Mouse (Mus musculus): ENCODE results near the gene Psmc3ip.
A peak's percentile ranks its signal among the peaks of the same experiment; 100 is the strongest.

The Psmc3ip gene

GRCm38 (mm10) chr11:101079746-101080145, 15.5 kb downstream of the Psmc3ip start:
- peak; percentile 44 for DNase-seq (ENCODE audit: low spot score)

DNA sequence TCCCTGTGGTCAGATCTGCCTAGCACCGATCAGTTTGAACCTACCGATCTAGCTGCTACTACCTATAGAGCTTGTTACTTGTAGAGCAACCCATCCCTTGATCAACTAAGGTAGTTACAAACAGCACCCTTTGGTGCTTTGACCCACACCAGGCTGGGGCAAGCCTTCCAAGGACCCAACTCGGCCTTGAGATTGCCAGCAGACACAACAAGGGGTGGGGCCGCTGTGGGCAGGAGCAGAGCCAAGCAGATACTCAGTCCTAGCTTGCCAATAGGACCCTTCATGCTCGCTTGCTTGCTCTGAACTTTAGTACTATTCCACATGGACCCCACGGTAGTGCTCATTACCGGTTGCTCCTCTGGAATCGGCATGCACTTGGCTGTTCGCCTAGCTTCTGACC, 17.1 kb downstream of the Psmc3ip start, which contains the start of gene Hsd17b1:
Gene Hsd17b1 (plus strand): TSS at position 291 of the 400 bp plus-strand sequence.
- DNase-seq (ENCODE audit: low spot score): no peak

DNA sequence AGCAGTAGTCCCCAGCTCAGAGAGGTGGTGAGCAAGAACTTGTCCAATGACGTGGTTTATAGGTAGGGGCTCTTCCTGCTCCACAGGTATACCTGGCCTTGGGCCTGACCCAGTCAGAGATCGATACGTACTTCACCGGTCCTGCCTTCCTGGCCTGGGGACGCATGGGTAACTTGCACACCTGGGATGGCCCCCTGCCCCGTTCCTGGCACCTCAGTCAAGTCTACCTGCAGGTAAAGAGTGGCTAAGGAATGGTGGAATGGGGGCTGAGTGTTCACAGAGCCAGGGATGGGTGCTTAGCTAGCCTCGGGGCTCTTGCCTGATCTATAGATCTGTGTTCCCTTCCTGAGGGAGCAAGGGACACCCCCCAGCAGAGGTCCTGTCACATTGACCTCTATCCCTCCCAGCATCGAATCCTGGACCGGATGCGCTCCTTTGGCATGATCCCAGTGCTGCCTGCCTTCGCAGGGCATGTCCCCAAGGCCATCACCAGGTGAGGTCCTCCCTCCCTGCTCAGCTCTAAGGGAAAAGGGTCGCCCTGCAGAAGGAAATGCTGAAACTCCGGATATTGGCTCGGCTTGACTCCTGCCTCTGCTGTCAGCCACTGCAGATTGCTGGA, 23.3 kb downstream of the Psmc3ip start:
- DNase-seq (ENCODE audit: low spot score): no peak

GRCm38 (mm10) chr11:101070987-101071386, 24.2 kb downstream of the Psmc3ip start:
- no peak for DNase-seq (ENCODE audit: low spot score)

- no peak for DNase-seq (ENCODE audit: low spot score)
These were observed 25.1 kb downstream of the Psmc3ip start for GRCm38 (mm10) chr11:101070189-101070527.

- DNase-seq (ENCODE audit: low spot score): peak; percentile 88
These were observed 25.6 kb downstream of the Psmc3ip start, which contains the start of gene Naglu for GRCm38 (mm10) chr11:101069391-101070188. TSS of gene Naglu (plus strand) at chr11:101070012.

DNA sequence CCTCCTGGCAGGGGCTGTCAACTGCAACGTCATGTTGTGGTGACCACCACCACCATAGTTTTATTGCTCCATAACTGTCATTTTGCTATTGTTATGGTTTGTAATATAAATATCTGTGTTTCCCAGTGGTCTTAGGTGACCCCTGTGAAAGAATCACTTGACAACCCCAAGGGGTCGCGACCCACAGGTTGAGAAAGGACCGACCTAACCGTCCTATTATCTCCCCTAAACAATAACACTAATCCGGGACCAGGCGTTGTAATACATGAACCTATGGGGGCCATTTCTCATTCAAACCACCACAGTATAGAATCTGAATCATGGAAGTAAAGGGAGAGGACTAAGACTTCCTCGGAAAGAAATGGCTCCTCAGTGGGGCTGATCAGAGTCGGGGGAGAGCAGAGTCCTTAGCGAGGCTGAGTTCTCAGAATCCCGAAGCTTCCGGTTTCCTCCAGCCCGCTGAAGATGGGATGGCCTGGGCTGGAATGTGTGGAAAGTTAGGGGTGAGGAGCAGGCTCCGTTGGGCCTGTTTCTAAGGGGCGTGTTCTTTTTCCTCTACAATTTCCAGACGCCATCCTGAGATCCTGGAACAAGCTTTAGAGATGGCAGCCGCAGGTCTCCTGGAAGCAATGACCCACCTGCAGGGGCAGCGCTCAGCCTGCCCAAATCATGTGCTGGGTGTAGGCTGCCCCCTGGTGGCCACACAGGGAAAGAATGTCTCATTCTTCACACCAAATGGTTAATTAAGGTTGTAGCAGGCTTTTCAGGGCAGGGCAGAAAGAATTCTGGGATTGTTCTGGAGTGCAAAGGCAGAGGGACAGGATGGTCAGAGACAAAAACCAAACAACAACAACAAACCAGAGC, 28.5 kb downstream of the Psmc3ip start:
- DNase-seq (ENCODE audit: low spot score): peak; percentile 77

- DNase-seq (ENCODE audit: low spot score): no peak
These were observed 30.2 kb downstream of the Psmc3ip start for GRCm38 (mm10) chr11:101065002-101065401.

DNA sequence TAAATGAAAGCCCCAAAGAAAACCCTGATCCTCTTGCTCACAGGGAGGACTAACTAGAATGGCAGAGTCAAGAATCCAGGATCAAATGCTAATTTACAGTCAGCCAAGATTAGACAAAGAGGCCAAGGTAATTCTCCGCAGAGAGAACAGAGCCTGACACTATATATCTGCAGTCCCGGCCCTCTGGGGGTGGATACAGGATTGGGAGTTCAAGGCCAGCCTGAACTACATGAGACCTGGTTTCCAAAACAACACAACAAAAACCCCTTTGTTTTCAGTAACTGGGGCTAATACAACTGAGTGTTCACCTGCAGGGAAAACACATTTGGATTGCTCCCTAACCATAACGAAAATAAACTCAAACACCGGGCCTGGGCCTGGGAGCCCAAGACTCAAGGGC, 30.8 kb downstream of the Psmc3ip start:
- DNase-seq (ENCODE audit: low spot score): no peak

DNA sequence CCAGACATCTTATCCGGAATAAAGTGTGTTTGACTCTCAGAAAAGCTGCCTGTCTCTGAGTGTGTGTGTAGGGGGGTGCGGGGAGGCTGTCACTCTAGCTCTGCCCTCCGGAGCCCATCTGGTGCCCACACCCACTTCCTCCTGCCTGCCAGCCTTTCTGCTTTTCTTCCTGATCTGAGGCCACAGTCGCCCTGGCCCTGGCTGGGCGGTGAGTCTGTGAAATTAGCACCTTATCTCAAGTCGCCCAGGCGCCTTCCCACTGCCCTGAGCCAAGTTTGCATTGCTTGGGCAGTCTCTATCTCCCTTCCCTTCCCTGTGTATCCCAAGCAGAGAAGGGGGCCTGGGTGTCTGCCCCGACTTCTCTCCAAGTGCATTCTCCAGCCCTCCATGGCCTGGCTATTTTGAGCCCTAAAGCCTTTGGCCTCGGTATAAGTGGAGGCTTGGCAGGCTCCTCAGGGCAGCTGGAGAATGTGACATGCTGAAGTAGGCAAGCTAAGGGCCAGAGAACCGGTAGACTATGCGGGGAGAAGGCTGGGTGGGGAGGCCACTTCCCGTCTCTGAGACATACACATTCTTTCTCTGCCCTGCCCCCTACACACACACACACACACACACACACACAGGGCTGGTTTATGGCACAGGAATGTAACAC, 31.4 kb downstream of the Psmc3ip start:
- peak; percentile 66 for DNase-seq (ENCODE audit: low spot score)

DNA sequence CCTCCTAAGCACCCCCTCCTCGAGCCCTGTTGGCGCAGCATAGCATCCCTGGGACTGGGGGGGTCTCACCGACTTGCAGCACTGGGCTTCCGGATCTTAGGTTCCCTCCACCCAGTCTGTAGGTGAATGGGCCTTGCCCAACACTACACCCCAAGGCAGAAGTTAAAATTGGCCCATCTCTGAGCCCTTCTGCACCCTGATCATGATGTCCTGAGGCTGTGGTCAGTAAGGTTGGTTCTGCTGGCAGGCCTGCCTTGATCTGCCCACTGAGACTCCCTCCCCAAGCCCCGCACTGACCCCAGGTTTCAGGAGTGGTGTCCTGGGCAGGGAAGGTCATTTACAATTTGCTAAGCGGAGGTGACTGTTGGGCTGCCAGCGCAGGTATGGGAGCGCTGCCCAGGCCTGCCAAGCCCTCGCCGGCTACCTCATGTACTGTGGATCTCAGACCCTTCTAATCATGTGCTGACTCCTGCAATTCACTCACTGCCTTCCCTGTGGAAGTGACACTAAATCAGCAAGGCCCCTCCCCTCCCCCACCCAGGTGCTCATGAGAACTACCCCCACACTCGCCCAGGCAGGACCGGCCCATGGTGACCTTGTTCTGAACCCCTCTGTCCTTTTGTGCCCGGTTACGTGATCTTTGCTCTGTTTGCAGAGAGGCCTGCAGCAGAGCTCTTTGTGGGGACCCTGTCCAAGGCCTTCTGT, 32.1 kb downstream of the Psmc3ip start:
- DNase-seq (ENCODE audit: low spot score): no peak

DNA sequence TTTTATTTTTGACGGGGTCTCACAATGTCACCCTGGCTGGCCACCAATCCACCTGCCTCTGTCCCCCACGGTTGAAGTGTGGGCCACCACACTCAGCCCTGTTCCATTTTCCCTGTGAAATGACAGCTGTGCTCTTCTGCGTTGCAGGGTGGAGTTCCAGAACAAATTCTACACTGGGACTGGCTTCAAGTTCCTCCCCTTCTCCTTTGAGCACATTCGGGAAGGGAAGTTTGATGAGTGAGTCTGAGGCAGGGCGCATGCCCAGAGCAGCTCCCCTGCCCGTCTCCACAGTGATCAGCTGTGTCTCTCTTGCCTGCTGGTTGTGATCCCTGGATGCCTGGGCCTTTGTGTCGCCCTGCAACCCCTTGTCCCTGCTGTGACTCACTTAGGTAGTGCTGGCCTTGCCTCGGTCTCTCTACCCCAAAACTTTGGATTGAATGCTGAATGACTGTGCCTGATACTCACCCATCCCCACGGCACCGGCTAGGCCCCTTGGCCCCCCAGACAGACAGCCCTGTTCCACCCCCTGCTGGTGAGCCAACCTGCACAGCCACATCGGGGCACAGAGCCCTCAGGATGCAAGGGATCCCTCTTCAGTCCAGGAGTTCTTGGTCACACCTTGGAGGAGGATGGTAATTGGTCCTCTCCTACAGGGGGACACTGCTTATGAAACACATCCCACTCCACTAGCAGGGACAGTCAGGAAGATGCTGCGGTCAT, 32.9 kb downstream of the Psmc3ip start:
- DNase-seq (ENCODE audit: low spot score): no peak

DNA sequence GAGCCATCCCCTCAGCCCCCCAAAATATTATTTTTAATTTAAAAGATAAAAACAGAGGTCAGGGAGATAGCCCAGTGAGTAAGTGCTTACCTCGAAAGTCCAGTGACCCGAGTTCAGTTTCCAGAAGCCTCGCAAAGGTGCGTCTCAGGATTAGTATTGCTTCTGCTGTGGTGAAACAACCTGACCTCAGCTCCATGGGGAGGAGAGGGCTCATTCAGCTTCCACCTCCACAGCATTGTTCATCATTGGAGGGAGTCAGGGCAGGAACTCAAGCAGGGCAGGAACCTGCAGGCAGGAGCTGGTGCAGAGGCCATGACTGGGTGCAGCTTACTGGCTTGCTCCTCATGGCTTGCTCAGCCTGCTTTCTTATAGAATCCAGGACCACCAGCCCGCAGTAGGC, 34.2 kb downstream of the Psmc3ip start:
- DNase-seq (ENCODE audit: low spot score): no peak

- DNase-seq (ENCODE audit: low spot score): no peak
These were observed 35.1 kb downstream of the Psmc3ip start for GRCm38 (mm10) chr11:101060126-101060525.

DNA sequence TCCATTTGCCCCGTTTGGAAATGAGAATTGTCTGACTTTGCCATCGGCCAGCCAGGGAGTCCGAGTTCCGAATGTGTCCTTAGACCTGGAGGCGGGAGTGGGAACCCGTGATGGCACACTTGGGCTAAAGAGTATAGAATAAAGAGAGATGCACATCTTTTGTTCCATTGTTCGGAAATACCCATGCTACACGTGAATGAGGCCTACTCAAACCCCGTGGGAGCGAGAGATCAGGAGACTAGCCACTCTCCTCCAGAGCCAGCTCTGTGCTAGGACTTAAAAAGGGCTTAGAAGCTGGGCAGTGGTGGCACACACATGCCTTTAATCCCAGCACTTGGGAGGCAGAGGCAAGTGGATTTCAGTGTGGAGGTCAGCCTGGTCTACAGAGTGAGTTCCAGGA, 35.8 kb downstream of the Psmc3ip start:
- no peak for DNase-seq (ENCODE audit: low spot score)

DNA sequence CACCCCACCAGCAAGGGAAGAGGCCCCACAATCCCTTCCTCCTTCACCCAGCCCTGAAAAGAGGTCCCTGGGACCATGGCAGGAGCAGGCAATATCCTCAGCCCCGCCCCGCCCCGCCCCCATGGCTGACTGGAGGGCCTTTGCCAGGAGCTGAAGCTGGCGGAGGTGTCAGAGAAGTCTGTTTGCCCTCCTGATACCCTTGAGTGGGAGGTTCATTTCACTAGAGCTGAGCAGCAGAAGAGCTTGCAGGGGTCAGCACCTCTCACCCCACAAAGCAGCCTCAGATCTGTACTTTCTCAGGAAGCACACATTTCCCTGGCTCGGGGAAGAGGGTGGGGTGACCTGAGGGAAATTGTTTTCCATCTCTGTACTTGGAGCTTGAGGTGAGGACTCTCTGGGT, 36.5 kb downstream of the Psmc3ip start:
- no peak for DNase-seq (ENCODE audit: low spot score)

DNA sequence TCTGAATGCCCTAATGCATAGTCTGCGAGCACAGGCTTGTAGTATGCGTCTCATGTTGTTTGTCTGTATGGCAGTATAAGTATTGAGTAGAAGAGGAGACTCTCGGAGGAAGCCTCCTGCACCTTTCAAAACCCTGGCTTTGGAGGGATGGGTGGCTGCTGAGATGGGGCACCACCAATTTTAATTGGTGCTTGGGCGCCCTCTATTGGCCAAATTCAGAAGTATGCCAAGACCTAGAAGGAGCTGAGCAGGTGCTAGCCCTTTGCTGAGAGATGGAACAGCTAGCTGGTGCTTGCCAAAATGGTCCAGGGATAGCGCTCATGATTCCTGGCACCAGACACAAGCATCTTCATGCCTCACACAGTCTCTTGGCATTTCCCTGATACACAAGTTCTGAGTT, 37.4 kb downstream of the Psmc3ip start:
- DNase-seq (ENCODE audit: low spot score): peak; percentile 83

DNA sequence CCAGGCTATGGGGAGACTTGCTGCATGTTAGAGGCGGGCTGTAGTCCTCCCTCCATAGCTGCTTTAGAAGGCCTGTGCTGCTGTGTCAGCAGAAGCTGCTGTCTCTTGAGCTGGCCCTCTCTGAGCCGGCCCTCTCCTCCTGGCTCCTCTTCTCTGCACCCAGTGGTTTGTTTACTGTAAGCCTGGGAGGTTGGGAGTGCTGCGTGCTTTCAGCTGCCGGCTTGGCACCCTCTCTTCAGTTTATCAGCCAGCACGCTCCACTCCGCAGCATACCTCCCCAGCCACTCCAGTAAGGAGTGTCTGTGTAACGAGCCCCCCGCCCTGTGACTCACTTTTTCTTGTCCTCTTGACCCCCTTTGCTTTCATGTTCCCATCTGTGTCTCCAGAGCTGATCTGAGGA, 38.4 kb downstream of the Psmc3ip start:
- no peak for DNase-seq (ENCODE audit: low spot score)

DNA sequence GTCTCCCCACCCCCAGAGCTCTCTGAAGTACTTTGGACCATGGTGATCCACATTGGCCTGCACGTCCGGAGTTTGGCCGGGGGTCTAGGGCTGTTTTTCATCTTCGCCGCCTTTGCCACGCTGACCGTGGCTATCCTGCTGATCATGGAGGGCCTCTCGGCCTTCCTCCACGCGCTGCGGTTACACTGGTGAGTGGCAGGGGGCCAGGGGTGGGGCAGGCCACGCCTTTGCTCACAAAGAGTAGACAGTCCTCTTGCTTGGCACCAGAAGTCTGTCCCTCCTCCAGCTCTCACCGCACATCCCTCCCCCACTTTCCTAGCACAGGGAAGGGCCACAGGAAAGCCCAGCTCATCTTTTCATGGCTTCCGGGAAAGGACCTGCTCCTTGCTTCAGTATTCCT, 39.8 kb downstream of the Psmc3ip start:
- no peak for DNase-seq (ENCODE audit: low spot score)

DNA sequence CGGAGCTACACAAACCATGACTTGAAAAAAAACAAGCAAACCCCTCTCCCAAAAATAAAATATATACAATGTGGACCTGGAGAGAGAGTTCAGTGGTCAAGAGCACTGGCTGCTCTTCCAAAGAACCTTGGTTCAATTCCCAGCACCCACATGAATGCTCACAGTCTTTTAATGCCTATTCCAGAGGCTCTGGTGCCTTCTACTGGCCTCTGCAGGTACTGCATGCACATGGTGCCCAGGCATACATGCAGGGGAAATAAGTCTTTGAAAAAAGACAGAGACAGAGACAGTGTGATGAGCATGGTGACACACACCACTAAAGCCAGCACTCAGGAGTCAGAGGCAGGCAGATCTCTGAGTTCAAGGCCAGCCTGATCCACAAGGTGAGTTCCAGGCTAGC, 41.3 kb downstream of the Psmc3ip start:
- DNase-seq (ENCODE audit: low spot score): no peak
